ENCODE assay signal across 17 mouse cellular contexts in genomic region chr2:77114335-77114734, GRCm38 (mm10). TPM values are rescaled to one million over a fixed set of nuclear protein-coding genes. Genes with fewer than 3 reads are reported as not detected.
DNase-seq lines count a peak whose midpoint lies in the region; ATAC-seq and TF ChIP-seq lines count a peak whose summit lies in the region.
"Had no signal": no experiment of that assay in that cellular context is flagged by ENCODE, and none has a peak within 500 bp of the region (broad histone marks: within the 10 kb centered on the region; RNA-seq: fewer than 3 reads in every experiment).

No protein-coding gene starts in this region.

- DNase-seq in embryonic facial prominence, embryonic 14.5 days (ENCODE audit: low spot score) = peak; percentile 26
- no peak for DNase-seq in embryonic facial prominence, embryonic 10.5 days (ENCODE audit: low spot score)
- no peak for DNase-seq in heart, postnatal 4 days
- DNase-seq in heart, adult 8-10 months (ENCODE audit: low spot score) = no peak
- DNase-seq: adrenal gland, adult 8-10 months; adrenal gland, postnatal 36 days; B cell, adult 2 months; cerebellum, adult 2 months; gastrocnemius, postnatal 10 days had no signal

- 37% methylated on average over 2 of the region's 2 CpGs for WGBS in embryonic facial prominence, embryonic 14.5 days
- WGBS in embryonic facial prominence, embryonic 10.5 days = 53% methylated on average over 2 of the region's 2 CpGs
- 42% methylated on average over 2 of the region's 2 CpGs for WGBS in heart, embryonic 11.5 days (ENCODE audit: insufficient replicate concordance)
- 26% methylated on average over 2 of the region's 2 CpGs for WGBS in heart, embryonic 15.5 days

- no peak overlapping the region for H3K9ac ChIP-seq in embryonic facial prominence, embryonic 14.5 days (ENCODE audit: low read depth, low read length)
- no peak overlapping the region for H3K9ac ChIP-seq in heart, embryonic 11.5 days (ENCODE audit: low read depth, low read length)
- H3K9ac ChIP-seq in heart, embryonic 15.5 days = no peak overlapping the region
- H3K9ac ChIP-seq: forebrain, embryonic 15.5 days; hindbrain, embryonic 15.5 days; kidney, embryonic 15.5 days had no signal

- no peak for ATAC-seq in embryonic facial prominence, embryonic 14.5 days (ENCODE audit: low read depth)
- ATAC-seq in heart, embryonic 11.5 days (replicated peaks; ENCODE audit: insufficient number of reproducible peaks, low FRiP score, low TSS enrichment) = no peak
- ATAC-seq in heart, embryonic 15.5 days (replicated peaks; ENCODE audit: insufficient number of reproducible peaks, insufficient read depth, low FRiP score, low read depth) = no peak
- ATAC-seq: CD4-positive, CD25-positive, alpha-beta regulatory T cell, adult 4 months; forebrain, embryonic 15.5 days had no signal

- H3K27me3 ChIP-seq in embryonic facial prominence, embryonic 14.5 days (replicated peaks; ENCODE audit: control insufficient read depth, insufficient read depth, low read length) = no peaks in the 10 kb centered on the region
- H3K27me3 ChIP-seq in embryonic facial prominence, embryonic 10.5 days (replicated peaks; ENCODE audit: low read depth, poor library complexity, severe bottlenecking) = no peaks in the 10 kb centered on the region
- H3K27me3 ChIP-seq in heart, embryonic 11.5 days (ENCODE audit: control insufficient read depth, insufficient read depth, low read length) = no peaks in the 10 kb centered on the region
- no peaks in the 10 kb centered on the region for H3K27me3 ChIP-seq in heart, embryonic 15.5 days
- no peaks in the 10 kb centered on the region for H3K27me3 ChIP-seq in myocyte (ENCODE audit: control insufficient read depth, insufficient read depth, insufficient read length)
- H3K27me3 ChIP-seq: forebrain, embryonic 15.5 days; hindbrain, embryonic 15.5 days; kidney, embryonic 15.5 days had no signal

- H3K79me2 ChIP-seq in myocyte (ENCODE audit: control insufficient read depth, insufficient read depth) = no peaks in the 10 kb centered on the region

- H3K4me1 ChIP-seq in embryonic facial prominence, embryonic 14.5 days (ENCODE audit: control insufficient read depth, insufficient read depth, low read length) = no peaks in the 10 kb centered on the region
- H3K4me1 ChIP-seq in embryonic facial prominence, embryonic 10.5 days = peaks cover 4% of the 10 kb centered on the region; the same call in 1 of the 2 replicates
- H3K4me1 ChIP-seq in heart, embryonic 11.5 days (ENCODE audit: control insufficient read depth, insufficient read depth, low read length) = peaks cover 10% of the 10 kb centered on the region
- H3K4me1 ChIP-seq in heart, embryonic 15.5 days (replicated peaks) = peaks cover 20% of the 10 kb centered on the region
- H3K4me1 ChIP-seq: forebrain, embryonic 15.5 days; kidney, embryonic 15.5 days had no signal

- H3K4me2 ChIP-seq in embryonic facial prominence, embryonic 14.5 days (ENCODE audit: low read depth, low read length) = no peak overlapping the region
- H3K4me2 ChIP-seq in heart, embryonic 11.5 days = no peak overlapping the region
- H3K4me2 ChIP-seq in heart, embryonic 15.5 days = no peak overlapping the region
- H3K4me2 ChIP-seq in myocyte (ENCODE audit: low read depth) = no peak overlapping the region
- H3K4me2 ChIP-seq: forebrain, embryonic 15.5 days; hindbrain, embryonic 15.5 days; kidney, embryonic 15.5 days had no signal

- no peaks in the 10 kb centered on the region for H3K36me3 ChIP-seq in embryonic facial prominence, embryonic 14.5 days (ENCODE audit: control insufficient read depth, insufficient read depth, low read length)
- no peaks in the 10 kb centered on the region for H3K36me3 ChIP-seq in embryonic facial prominence, embryonic 10.5 days (replicated peaks)
- H3K36me3 ChIP-seq in heart, embryonic 11.5 days (ENCODE audit: control insufficient read depth, insufficient read depth, low read length) = no peaks in the 10 kb centered on the region
- H3K36me3 ChIP-seq in heart, embryonic 15.5 days = no peaks in the 10 kb centered on the region; the same call in none of the 2 replicates
- peaks cover 6% of the 10 kb centered on the region for H3K36me3 ChIP-seq in myocyte (ENCODE audit: control insufficient read depth, insufficient read depth)
- H3K36me3 ChIP-seq: forebrain, embryonic 15.5 days; G1E; hindbrain, embryonic 15.5 days; kidney, embryonic 15.5 days had no signal

- TF ChIP-seq POLR2A in myocyte (IDR thresholded peaks at IDR 0.05; ENCODE audit: insufficient read length, low read depth) = no peak

- no peak overlapping the region for H3K27ac ChIP-seq in embryonic facial prominence, embryonic 14.5 days (replicated peaks; ENCODE audit: low read depth, low read length)
- no peak overlapping the region for H3K27ac ChIP-seq in embryonic facial prominence, embryonic 10.5 days (replicated peaks)
- H3K27ac ChIP-seq in heart, embryonic 11.5 days (ENCODE audit: low read depth, low read length) = peak overlapping the region; percentile 1; the same call in 1 of the 2 replicates
- peak overlapping the region; percentile 74 for H3K27ac ChIP-seq in heart, embryonic 15.5 days
- H3K27ac ChIP-seq: forebrain, embryonic 15.5 days; hindbrain, embryonic 15.5 days; kidney, embryonic 15.5 days had no signal

- H3K4me3 ChIP-seq in embryonic facial prominence, embryonic 14.5 days (ENCODE audit: low read depth, low read length) = no peak overlapping the region
- no peak overlapping the region for H3K4me3 ChIP-seq in embryonic facial prominence, embryonic 10.5 days
- H3K4me3 ChIP-seq in heart, embryonic 11.5 days (ENCODE audit: low read depth, low read length) = no peak overlapping the region
- no peak overlapping the region for H3K4me3 ChIP-seq in heart, embryonic 15.5 days
- H3K4me3 ChIP-seq in myocyte = no peak overlapping the region
- H3K4me3 ChIP-seq: forebrain, embryonic 15.5 days; hindbrain, embryonic 15.5 days; kidney, embryonic 15.5 days had no signal

- no peak overlapping the region for H3ac ChIP-seq in myocyte (ENCODE audit: control insufficient read depth, insufficient read length)

- no peaks in the 10 kb centered on the region for H3K9me3 ChIP-seq in embryonic facial prominence, embryonic 14.5 days (ENCODE audit: control insufficient read depth, low read length)
- H3K9me3 ChIP-seq in embryonic facial prominence, embryonic 10.5 days = no peaks in the 10 kb centered on the region
- H3K9me3 ChIP-seq in heart, embryonic 11.5 days (replicated peaks; ENCODE audit: control insufficient read depth, low read length) = no peaks in the 10 kb centered on the region
- H3K9me3 ChIP-seq in heart, embryonic 15.5 days (replicated peaks) = no peaks in the 10 kb centered on the region
- H3K9me3 ChIP-seq: forebrain, embryonic 15.5 days; hindbrain, embryonic 15.5 days; kidney, embryonic 15.5 days had no signal

TF ChIP-seq in myocyte, 11 proteins besides CTCF, POLR2A, EP300 and RAD21:
- peak in 1 of 3 experiments; percentile 34 for TF ChIP-seq MYOG (IDR thresholded peaks at IDR 0.05; ENCODE audit: control insufficient read depth in 1 of 3, insufficient read depth in 1 of 3, insufficient read length in 2 of 3, low read depth in 2 of 3)
- no peak for TF ChIP-seq USF1 (IDR thresholded peaks at IDR 0.05; ENCODE audit: low read depth)
- peak; percentile 83 for TF ChIP-seq TCF12 (IDR thresholded peaks at IDR 0.05; ENCODE audit: insufficient read depth, poor library complexity, severe bottlenecking)
- no peak for TF ChIP-seq POLR2AphosphoS2 (IDR thresholded peaks at IDR 0.05; ENCODE audit: insufficient read length, low read depth)
- TF ChIP-seq MYOD1 (IDR thresholded peaks at IDR 0.05; ENCODE audit: control insufficient read depth in 1 of 3, insufficient read length in 2 of 3, low read depth in 2 of 3) = peak in 2 of 3 experiments; percentile 50 to 66
- no peak for TF ChIP-seq REST (IDR thresholded peaks at IDR 0.05; ENCODE audit: insufficient read depth, insufficient read length)
- TF ChIP-seq TCF3 (IDR thresholded peaks at IDR 0.05; ENCODE audit: insufficient read length, low read depth) = no peak

RNA-seq across cellular contexts. Expression of gene Ccdc141, which starts 56.1 kb away (rescaled TPM):
- polyA plus RNA-seq in embryonic facial prominence, embryonic 14.5 days (2014; fragmentation: Nextera tagmentation; extraction: Ambion mirVana) = 26.4 and 31.2 TPM in 2 replicates
- 4.8 and 6.5 TPM in 2 replicates for polyA plus RNA-seq in embryonic facial prominence, embryonic 10.5 days (2016; fragmentation: Nextera tagmentation; extraction: Ambion mirVana)
- polyA plus RNA-seq in heart, embryonic 11.5 days (2014; fragmentation: Nextera tagmentation; extraction: Ambion mirVana) = 163 and 234 TPM in 2 replicates
- total RNA-seq in heart, postnatal 4 days (2021) = 100 to 1,000 TPM; 228 to 229 TPM
- polyA plus RNA-seq in heart, embryonic 15.5 days (2015; fragmentation: Nextera tagmentation; extraction: Ambion mirVana) = 140 and 175 TPM in 2 replicates
- total RNA-seq in heart, adult 8-10 months (2022) = 100 to 1,000 TPM; 169 to 239 (median 208) TPM
- polyA plus RNA-seq in myocyte (2012; fragmentation: generic; extraction: Trizol) = 43.2 TPM
- polyA plus RNA-seq: G1E had no signal

Comparison
In these comparisons a context has a peak if more than half of its experiments do, and no peak if none do; other contexts are left out.
1. H3K27ac ChIP-seq: peak in heart, embryonic 11.5 days (single experiment) and heart, embryonic 15.5 days (single experiment); none in embryonic facial prominence, embryonic 14.5 days (single experiment) and embryonic facial prominence, embryonic 10.5 days (single experiment).